Mouse (Mus musculus): ENCODE measurements around the gene Msi2. TPM values are rescaled to one million over a fixed set of nuclear protein-coding genes. Genes with fewer than 3 reads are reported as not detected.

Gene Msi2
- total RNA-seq, 2 experiments from 2014 or later = 218 to 219 TPM

DNA sequence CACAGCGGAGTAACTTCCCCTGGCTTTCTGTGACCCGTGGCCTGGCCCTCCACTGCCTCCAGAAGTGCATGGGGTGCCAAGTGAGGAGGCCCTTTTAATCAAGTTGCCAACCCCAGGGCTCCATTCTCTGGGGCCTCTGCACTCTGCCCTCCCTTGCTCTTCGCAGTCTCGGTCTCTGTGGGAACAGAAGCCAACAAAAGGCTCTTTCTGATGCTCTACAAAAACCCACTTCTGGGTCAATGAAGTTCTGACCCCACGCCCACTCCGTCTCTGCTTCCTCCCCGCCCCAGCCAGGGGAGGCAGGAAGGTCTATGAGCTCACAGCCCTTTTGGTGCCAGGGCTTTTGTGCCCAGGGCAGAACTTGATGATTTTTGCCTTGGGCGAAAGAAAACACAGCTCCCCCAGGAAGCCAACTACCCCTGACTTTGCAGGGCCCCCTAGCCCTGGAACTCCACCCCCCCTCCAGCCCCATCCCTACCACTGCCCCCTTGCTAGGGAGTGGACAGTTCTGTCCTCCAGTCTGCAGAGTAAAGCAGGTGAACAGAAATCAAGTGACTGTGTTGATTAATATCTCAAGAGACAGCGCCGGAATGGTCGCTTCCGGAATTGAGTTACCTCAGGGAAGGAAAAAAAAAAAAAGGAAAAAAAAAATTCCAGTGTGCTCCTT is 246.2 kb downstream of the Msi2 start:
- intact Hi-C loops (cut with DNase I) = loop anchor here (5.0 kb wide), 1 partner anchor 50 kb away; no protein-coding TSS in a partner anchor
- no peak for DNase-seq

DNA sequence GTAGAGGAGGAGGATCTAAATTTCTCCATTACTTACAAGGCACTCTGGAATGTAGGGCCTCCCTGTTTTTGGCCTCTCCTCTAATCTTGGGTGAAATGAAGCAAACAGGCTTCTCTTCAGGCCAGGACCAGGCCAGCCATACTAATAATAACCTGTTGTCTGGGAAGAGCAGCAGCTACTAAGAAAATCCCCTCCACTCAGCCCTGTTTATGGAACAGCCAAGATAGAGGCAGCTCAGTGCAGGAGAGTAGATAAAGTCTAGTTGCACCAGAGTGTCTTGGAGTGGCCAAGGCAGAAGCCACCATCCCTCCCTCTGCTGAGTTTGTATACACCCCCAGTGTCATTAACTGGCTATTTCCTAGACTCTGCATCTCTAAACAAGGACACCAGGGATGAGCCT is 247.7 kb downstream of the Msi2 start:
- no peak for DNase-seq
- intact Hi-C loops (cut with DNase I) = loop anchor here (5.0 kb wide), 1 partner anchor 52 kb away; no protein-coding TSS in a partner anchor

DNA sequence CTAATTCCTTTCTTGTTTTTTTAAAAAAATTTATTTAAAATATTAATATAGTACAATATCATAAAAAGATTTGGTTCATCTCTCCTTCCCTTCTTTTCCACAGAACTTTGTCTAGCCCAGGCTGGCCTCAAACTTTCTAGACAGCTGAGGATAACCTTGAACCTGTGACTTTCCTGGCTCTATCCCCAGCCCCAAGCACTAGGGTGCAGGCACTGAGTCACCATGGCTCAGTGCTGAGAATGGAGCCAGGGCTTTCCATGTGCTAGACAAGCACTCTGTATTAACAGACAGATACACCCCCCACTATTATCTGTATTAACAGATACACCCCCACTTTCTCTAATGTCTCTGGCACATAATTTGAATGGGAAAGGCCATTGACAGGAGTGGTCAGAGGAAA is 249.3 kb downstream of the Msi2 start:
- intact Hi-C loops (cut with DNase I) = no loop called here
- DNase-seq = no peak

DNA sequence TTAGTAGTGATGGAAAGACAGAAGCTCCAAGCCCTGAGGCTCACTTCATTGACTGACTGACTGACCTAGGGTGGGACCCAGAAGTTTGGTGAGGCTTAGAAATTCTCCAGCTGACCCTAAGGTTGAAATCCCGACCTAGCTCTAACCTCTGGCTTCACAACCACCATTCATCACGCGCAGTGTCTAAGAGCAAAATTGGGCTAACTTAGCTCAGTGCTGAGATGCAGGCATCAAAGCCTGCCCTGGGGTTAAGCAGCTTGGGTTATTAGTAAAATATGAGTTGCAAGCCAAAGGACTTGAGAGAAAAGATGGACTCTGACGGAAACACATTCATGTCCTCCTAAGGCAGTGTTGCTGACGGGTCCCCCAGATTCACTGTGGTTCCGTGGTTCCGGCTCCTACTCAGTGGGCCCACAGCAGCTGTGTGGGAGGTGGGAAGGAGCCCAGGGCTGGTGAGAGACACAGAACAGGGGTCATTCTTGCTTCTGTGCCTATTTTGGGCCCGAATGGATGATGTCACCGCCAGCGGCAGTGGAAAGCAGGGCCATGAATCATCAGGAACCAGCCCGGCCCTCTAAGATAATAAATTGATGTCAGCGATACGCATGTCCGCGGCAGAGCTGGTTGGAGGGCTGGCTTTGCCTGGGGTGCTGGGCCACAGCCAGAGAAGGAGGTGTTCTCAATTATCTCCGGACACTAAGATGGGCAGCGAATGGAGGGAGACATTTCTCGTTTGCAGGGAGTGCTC is 250.6 kb downstream of the Msi2 start:
- peak; percentile 80 to 85 for DNase-seq
- intact Hi-C loops (cut with DNase I) = no loop called here

DNA sequence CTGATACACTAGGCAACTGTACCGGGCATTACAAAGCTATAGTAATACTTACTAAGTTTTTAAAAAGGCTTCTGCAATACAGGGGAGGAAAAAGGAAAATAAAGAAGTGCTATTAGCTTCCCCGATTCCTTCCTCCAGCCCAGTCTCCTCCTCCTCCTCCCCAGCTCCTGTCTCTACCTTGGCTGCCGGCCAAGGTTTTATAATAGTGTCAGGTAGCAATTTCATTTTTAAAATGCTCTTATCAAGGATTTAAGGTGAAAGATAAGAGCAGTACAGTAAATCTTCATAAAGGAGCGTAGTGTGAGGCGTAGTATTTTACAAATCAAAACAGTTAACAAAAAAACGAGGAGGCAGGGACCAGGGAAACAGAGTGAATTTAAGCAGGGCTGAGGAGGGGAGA is 254.4 kb downstream of the Msi2 start:
- intact Hi-C loops (cut with DNase I) = no loop called here
- no peak for DNase-seq

DNA sequence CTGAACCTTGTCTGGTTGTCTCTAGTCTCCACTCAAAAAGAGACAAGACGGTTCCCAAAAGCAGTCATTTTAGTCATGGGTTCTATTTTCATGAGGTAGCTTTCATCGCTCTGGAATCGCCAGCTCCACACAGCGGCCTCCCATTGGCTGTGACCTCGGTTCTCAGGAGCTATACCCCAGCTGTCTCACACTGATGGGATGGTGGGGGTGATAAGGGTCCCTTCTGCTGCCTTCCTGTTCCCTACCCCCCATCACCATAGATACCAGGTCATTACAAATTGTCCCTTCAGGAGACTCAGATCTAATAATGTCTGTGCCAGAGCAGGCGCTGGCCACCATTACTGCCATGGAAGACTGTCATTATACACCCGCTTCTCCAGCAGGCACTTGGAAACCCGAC is 255.5 kb downstream of the Msi2 start:
- no peak for DNase-seq
- intact Hi-C loops (cut with DNase I) = no loop called here

DNA sequence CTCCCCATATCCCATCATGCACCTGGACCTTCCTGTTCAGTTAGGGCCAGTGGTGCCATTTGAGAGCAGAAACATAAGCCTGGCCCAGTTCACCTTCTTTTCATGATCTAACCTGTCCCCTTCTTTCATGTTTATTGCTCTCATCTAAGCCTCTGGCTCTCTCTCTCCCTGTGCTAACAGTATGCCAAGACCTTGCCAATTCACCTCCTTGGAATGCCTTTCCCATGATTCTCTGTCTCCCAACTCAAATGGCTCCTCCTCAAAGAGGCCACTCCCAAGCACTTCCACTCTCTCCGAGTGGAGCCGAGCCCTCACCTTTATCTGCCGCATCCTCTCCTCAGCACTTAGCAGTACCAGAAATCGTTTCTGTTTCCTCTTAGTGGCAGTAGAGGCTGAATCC is 256.7 kb downstream of the Msi2 start:
- intact Hi-C loops (cut with DNase I) = no loop called here
- no peak for DNase-seq

DNA sequence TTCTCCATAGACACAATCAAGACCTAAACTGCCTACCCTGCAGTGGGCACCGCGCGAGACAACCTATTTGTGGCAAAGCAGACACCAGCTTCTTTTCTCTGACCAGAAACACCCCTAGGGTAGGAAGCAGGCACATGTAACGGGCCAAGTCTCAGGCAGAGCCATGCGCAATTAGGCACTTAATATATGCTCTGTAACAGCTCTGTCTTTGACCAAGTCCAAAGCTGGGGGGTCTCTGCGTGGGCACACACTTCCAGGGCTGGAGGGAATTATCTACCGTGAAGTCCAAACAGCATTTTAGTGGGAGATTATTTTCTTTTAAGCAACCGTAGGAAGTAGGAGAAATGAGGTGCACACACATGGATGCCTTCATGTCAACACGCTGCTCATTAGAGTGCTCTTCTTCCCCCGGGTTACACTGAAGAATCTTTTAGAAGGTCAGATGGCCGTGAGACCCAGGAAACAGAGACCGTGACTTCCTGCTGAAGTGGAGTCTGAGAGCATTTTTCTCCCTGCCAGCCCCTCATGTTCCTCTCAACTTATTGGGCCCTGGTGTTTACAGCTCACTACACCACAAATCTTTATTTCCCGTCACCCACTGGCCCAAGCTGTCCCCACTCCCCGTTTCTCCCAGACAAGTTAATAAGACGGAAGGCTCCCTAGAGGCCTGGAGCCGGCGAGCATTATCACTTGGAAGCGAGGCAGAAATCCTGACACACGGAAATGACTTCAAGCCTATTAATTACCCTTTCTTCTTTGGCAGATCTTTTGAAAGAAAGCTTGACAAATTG is 258.2 kb downstream of the Msi2 start:
- intact Hi-C loops (cut with DNase I) = no loop called here
- DNase-seq = peak; percentile 45 to 49

DNA sequence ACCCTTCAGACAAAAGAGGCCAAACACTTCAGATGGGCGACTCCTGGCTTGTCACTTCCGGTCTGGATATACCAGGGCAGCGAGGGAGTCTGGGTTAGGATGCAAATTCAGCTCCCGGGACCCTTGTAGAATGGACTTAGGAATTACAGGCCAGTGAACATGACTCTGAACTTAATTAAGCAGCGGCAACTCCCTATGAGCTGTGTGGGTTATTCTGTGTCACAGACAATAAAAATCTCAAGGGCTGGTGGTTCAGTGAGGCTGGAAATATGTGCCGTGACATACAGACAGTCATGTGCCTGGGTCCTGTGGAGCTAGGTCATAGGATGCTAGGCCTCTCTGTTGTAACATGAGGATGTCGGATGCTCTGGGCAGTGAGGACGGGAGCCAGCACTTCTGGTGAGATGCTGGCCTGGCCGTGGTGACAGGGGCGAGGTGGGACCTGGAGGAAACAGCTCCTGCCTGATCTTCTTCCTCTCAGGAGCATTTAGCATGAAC is 261.0 kb downstream of the Msi2 start:
- intact Hi-C loops (cut with DNase I) = no loop called here
- DNase-seq = no peak

DNA sequence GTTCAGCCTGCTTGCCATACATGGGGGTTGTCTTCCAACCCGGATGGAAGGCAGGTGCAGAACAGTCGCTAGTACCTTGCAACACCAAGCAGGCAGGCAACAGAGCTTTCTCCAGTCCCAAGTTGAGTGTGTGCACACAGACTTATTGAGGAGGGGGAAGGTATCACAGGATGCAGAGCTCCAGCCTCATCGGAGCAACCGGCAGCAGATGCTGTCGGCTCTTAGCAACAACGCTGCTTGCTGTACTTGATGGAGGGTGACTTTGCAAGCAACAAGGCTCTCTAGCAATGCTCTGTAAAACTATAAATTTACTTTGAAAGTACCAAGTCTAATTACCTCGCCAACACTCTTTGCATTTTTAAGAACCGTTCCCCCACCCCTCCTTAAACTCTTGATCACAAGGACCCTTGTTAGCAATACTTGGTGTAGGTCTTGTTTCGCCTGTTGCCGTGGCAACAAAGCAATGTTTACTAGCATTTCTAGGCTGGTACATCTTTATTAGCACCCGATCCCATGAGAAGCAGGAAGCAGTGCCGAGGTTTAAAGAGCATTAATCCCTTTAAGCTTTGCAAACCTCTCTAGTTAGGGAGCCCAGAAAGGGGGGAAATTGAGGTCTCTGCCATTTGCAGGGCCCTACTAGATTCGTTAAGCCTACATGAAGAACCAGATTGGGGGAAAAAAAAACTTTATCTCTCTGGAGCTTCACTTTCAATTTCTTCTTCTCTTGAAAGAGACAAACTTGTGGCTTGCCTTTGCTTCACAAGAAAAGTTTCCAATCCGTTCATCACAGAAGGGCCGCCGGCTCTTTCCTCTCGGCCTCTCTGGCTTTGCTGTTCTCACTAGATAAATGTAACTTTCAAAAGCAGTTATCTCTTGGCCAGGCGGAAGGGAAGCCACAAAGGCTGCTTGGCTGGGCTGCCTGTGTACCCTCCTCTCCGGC is 263.2 kb downstream of the Msi2 start:
- intact Hi-C loops (cut with DNase I) = no loop called here
- DNase-seq = no peak

DNA sequence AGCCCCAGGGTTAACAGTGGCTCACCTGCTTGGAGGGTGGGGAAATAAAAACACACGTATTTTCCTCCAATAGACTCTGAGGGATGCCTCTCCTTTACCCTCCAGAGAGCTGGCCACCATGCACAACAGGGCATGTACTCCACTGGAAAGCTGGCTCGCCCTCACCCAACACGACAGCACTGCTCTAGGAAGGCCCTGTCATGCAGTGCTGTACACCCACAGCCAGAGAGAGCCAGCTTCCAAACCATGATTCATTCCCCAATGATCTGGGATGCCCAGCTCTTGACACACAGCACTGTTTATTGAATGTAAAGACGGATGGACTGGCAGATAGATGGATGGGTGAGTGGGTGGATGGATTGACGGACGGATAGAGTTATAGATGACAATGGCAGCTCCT is 269.1 kb downstream of the Msi2 start:
- intact Hi-C loops (cut with DNase I) = no loop called here

DNA sequence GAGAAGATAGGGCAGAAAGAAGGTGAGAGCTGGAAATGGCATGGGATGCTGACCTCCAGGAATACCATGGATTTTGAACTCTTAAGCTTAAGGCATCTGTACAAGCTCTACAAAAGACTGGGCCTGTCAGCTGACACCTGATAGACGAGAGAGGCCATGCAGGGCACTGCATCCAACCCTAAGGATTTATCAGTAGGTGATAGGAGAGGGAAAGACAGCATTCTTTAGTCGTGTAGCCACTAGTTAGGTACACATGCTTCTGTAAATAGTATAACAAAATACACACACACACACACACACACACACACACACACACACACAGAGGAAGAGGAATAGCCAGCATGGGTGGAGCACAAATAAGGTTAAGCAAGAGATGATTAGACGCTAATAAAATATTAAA is 269.7 kb downstream of the Msi2 start:
- intact Hi-C loops (cut with DNase I) = no loop called here
- DNase-seq = peak in 1 of 2 experiments; percentile 39

More for the DNA sequence above, 269.1 kb downstream of the Msi2 start:
- no peak for DNase-seq

DNA sequence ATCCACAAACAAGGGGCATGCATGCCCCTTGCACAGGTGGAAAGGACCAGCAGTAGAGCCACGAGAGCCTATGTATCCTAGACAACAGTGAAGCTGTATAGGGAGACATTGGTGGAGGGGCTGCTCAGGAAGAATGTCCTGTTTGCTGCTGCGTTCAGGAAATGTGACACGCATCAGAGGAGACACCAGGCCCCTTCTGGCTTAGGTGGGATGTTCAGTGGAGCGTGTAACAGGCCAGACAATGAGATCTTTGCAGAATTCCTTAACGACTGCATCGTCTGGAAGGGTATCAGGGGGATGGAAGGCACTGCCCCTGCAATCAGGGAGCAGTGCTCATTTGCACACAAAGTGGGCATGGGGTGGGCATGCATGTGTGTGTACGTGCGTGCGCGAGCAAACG is 271.0 kb downstream of the Msi2 start:
- no peak for DNase-seq
- intact Hi-C loops (cut with DNase I) = no loop called here

DNA sequence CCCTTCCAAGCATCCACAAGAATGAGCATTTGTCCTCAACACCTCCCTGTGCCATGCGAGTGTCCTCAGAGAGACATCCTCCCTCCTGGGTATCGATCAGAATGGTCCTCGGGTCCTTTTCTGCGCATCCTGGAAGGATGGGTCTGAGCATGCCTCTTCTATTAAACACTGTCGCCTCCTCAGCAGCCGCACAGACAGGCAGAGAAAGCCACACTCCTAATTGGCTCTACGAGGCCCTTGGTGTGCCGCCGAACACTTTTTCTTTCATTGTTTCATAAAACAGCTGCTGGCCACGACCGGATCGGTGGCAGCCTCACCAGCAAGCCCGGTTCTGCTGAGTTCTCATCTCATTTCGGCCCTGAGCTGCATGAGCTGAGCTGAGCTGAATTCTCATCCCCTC is 274.4 kb downstream of the Msi2 start:
- DNase-seq = no peak
- intact Hi-C loops (cut with DNase I) = no loop called here

DNA sequence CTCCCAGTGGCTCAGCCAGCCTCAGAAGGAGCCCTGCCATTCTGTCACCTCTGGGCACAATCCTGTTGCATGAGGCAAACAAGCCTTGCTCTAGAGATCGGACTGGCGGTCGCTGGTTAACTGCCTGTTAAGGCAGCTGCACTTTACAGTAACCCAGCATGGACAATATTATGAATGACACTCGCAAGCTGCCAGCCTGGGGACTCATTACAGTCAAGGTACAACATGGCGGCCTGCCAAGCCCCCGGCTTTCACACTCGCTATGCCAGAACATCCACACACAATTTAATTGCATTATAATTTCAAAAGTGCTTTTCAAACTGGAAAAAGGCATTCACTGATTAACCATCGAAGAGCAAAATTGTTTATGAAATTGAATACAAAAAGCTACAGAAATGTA is 275.0 kb downstream of the Msi2 start:
- intact Hi-C loops (cut with DNase I) = no loop called here
- no peak for DNase-seq

DNA sequence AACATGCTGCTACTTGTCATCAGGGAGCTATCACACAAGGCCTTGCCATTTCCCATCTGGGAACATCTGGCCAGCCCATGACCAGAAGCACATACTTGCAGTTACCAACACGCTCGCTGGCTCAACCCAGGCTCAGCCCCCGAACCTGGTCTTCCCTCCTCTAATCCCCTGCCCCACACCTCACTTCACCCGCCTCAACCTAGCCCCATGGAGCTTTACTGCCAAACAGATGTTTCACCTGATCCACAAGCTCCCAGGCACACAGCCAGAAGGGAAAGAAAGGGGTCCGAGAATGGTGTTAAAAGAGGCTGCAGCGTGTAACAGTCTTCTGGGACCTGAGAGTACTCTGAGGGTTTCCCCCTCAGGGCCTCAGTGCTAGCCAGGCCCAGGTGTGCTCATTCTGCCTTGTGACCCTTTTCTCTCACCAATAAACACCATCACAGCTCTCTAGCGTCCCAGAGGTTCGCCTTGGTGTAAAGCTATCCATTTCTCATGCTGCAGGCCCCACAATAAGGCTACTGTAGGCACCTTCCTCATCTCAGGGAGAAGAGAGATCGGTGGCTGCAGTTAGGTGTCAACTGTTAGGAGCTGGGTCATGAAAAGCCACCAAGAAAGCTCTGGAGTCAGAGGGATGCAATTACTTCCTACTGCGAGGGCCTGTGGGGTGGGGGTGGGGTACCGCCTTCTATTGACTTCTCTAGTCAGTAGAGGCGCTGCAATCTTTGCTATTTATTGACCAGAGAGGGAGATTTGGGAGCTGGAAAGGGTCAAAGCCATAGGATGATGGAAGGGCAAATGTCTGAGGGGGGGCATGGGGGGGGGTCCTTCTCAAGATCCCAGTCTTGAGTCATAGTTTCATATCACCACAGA is 276.2 kb downstream of the Msi2 start:
- DNase-seq = no peak
- intact Hi-C loops (cut with DNase I) = no loop called here

DNA sequence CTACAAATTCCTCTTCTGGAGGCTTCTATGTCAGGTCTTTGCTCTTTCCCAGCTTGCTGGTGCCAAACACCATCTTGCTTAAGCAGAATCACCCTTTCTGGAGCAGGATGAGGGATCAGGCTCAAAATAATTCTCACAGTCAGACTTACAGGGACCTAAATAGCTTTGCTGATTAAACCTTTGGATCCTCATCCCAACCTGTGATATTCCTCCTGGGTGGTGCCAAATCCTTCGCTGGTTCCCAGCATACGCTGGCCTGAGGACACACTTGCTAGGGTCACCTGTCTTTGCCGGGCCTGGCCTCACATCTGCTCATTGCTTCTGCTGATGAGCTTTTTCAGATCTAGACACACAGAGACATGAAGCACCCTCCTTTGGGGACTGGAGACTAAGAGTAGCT is 279.7 kb downstream of the Msi2 start:
- intact Hi-C loops (cut with DNase I) = no loop called here
- DNase-seq = peak; percentile 55 to 68

DNA sequence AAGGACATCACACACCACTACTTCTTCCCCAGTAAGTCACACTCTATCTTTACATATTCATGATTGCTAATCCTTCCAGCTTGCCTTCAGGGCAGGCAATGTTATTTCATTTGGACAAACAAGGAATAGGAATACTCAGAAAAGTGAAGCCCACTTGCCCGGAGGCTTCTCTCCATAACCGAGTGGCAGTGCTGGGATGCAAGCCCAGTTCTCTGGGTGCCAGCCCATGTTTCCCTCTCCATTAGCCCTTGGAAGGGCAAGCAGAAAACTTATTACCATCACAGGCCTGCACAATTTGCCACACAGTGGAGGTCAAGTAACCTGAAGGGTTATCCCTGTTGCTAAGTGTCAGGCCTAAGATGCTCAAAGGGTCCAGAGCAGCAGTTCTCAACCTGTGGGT is 281.7 kb downstream of the Msi2 start:
- DNase-seq = no peak
- intact Hi-C loops (cut with DNase I) = no loop called here

DNA sequence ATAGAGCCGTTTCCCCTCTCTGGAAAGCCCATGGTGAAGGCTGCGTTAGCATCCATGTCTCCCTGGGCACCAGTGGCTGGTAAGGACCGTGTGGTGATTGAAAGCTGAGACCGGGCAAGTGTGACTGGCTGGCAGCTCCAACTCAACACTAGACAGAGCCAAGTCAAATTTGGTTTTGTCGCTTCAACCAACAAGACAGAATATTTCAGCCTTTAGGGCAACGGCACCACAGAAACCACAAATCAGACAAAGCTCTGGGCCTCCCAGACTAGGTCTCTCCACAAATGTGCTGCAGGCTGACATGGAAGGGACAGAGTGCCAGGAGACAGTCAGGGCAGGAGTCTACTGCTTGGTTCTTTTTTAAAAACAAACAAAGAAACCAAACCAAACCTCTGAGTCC is 282.8 kb downstream of the Msi2 start:
- intact Hi-C loops (cut with DNase I) = no loop called here
- no peak for DNase-seq

Measured in heart, postnatal 10 days (tissue).